Comparison of ENCODE assay signal across 1 mouse cellular context in the genomic region with DNA sequence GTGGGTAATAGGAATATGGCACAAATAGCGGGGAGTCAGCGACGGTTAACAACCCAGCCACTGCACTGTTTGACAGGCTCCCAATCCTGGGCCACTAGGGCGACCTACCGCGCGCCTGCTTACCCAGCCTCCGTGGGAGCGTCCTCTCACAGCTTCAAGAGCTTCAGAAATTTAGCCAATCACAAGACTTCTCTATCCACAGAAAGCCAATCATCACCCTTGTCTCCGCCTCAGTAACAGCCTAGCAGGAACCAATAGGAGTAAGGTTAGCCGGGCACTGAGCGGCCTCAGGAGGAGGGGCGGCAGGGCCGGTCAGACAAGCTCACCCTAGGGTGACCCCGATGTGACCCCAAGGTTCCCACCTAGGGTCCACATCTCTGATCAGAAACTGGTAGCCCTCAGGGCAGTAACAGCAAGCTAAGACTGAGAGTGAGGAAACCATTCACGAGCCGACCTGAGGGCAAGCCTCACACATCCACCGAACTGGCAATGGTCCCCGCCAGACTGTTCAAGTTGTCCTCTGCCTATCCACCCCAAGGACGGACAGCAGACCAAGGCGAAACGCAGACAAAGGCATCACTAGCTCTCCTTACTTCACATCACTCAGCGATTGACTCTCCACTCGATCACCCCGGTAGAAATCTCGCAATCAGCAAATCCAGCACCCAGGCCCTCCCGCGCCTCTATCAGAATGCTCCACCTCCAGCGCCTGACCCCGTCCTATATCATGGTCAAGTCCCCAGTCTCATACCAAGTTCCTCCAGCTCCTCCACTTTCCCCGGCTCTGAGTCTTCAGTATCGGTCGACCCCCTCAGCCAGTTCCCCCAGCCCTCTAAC.
TF ChIP-seq lines count a peak whose summit lies in the region.

No protein-coding gene starts in this region.

TF ChIP-seq in C2C12, 6 proteins besides CTCF, POLR2A, EP300 and RAD21:
- TF ChIP-seq MYOD1 (IDR thresholded peaks at IDR 0.05; ENCODE audit: control insufficient read depth, insufficient read length, low read depth) (no peak), MAX (IDR thresholded peaks at IDR 0.05) (no peak), USF1 (IDR thresholded peaks at IDR 0.05; ENCODE audit: low read depth) (no peak), FOSL1 (IDR thresholded peaks at IDR 0.05; ENCODE audit: insufficient read depth, low read length, poor library complexity, severe bottlenecking) (no peak), CEBPB (IDR thresholded peaks at IDR 0.05; ENCODE audit: low read depth) (no peak), MYOG (IDR thresholded peaks at IDR 0.05; ENCODE audit: control insufficient read depth, extremely low read depth, insufficient read length) (no peak)
